Mouse (Mus musculus) gastrocnemius, postnatal 25 days (tissue): ENCODE results near the gene Atg7. TPM values are rescaled to one million over a fixed set of nuclear protein-coding genes. Genes with fewer than 3 reads are reported as not detected.
A peak's percentile ranks its signal among the peaks of the same experiment; 100 is the strongest.

Source experiments
- DNase-seq: peaks from one replicate; pipeline ENCODE4 v3.0.0; 2022
- total RNA-seq, 2 experiments: library from RNA; stranded (reverse); gene quantifications; 1 replicate in 1 of 2; 2 replicates in 1 of 2; pipeline ENCODE4 v1.2.3; 2021

Gene Atg7
- total RNA-seq, 2 experiments from 2014 or later: 5.6 to 6.5 TPM

GRCm38 (mm10) chr6:114684407-114684806, 41.5 kb downstream of the Atg7 start:
- DNase-seq: no peak

- no peak for DNase-seq
Measured at GRCm38 (mm10) chr6:114685412-114685811, 42.5 kb downstream of the Atg7 start.

- no peak for DNase-seq
Measured at GRCm38 (mm10) chr6:114687035-114687434, 44.1 kb downstream of the Atg7 start.

- no peak for DNase-seq
Measured at GRCm38 (mm10) chr6:114690661-114691060, 47.8 kb downstream of the Atg7 start.

- DNase-seq: no peak
Measured at GRCm38 (mm10) chr6:114691530-114691929, 48.6 kb downstream of the Atg7 start.

GRCm38 (mm10) chr6:114692691-114693090, 49.8 kb downstream of the Atg7 start:
- DNase-seq: no peak

- peak; percentile 20 for DNase-seq
Measured at GRCm38 (mm10) chr6:114697646-114698490, 55.0 kb downstream of the Atg7 start.

- DNase-seq: no peak
Measured at GRCm38 (mm10) chr6:114698578-114698977, 55.7 kb downstream of the Atg7 start.

GRCm38 (mm10) chr6:114700704-114701103, 57.8 kb downstream of the Atg7 start:
- no peak for DNase-seq

- DNase-seq: no peak
Measured at GRCm38 (mm10) chr6:114707032-114707431, 64.1 kb downstream of the Atg7 start.

GRCm38 (mm10) chr6:114712242-114713050, 69.5 kb downstream of the Atg7 start:
- no peak for DNase-seq

GRCm38 (mm10) chr6:114713538-114713937, 70.6 kb downstream of the Atg7 start:
- DNase-seq: no peak

- DNase-seq: no peak
Measured at GRCm38 (mm10) chr6:114714654-114715053, 71.8 kb downstream of the Atg7 start.

- DNase-seq: no peak
Measured at GRCm38 (mm10) chr6:114715289-114716030, 72.6 kb downstream of the Atg7 start.

GRCm38 (mm10) chr6:114719100-114719499, 76.2 kb downstream of the Atg7 start:
- DNase-seq: no peak

- no peak for DNase-seq
Measured at GRCm38 (mm10) chr6:114719665-114720064, 76.8 kb downstream of the Atg7 start.

- no peak for DNase-seq
Measured at GRCm38 (mm10) chr6:114722046-114722445, 79.1 kb downstream of the Atg7 start.

- no peak for DNase-seq
Measured at GRCm38 (mm10) chr6:114723925-114724324, 81.0 kb downstream of the Atg7 start.

- no peak for DNase-seq
Measured at GRCm38 (mm10) chr6:114724351-114724750, 81.5 kb downstream of the Atg7 start.

- DNase-seq: no peak
Measured at GRCm38 (mm10) chr6:114725147-114725575, 82.3 kb downstream of the Atg7 start.

GRCm38 (mm10) chr6:114726681-114727080, 83.8 kb downstream of the Atg7 start:
- DNase-seq: no peak

- no peak for DNase-seq
Measured at GRCm38 (mm10) chr6:114733156-114733555, 90.3 kb downstream of the Atg7 start.
